Mouse (Mus musculus) ES-Bruce4 (cell line): Measurements from ENCODE around the gene Nprl3. TPM values are rescaled to one million over a fixed set of nuclear protein-coding genes. Genes with fewer than 3 reads are reported as not detected.
"Not testable (repeated sequence)": the region's sequence is repeated elsewhere in the genome, so short reads cannot be mapped to it uniquely, and the experiment has no call there.

Experiments used
- H3K27ac ChIP-seq: 2 replicates; pipeline ENCODE4 v1.5.1; 2012; ENCODE audit warnings: low read length, inconsistent platforms; ENCODE audit not compliant: insufficient read depth
- H3K27me3 ChIP-seq: 2 replicates; pipeline ENCODE4 v1.6.1; 2012; ENCODE audit warnings: mild to moderate bottlenecking, low read length, inconsistent platforms; ENCODE audit not compliant: control insufficient read depth, poor library complexity, insufficient read depth, severe bottlenecking
- H3K36me3 ChIP-seq: 2 replicates; pipeline ENCODE4 v1.6.1; 2012; ENCODE audit warnings: inconsistent platforms, mild to moderate bottlenecking, low read length, moderate library complexity; ENCODE audit not compliant: control insufficient read depth, poor library complexity, insufficient read depth, severe bottlenecking
- H3K4me1 ChIP-seq: one replicate; pipeline ENCODE4 v1.8.1; 2011; ENCODE audit warnings: low read length; ENCODE audit not compliant: control insufficient read depth, insufficient read depth
- H3K4me3 ChIP-seq: 2 replicates; pipeline ENCODE4 v1.5.1; 2011; ENCODE audit warnings: low read depth, mild to moderate bottlenecking, low read length
- H3K9ac ChIP-seq: 2 replicates; pipeline ENCODE4 v1.6.1; 2012; ENCODE audit warnings: low read depth, mild to moderate bottlenecking, inconsistent platforms; ENCODE audit not compliant: poor library complexity, severe bottlenecking
- H3K9me3 ChIP-seq: replicated peaks from 2 replicates; pipeline ENCODE4 v1.6.1; 2012; ENCODE audit warnings: mild to moderate bottlenecking, low read length, inconsistent platforms; ENCODE audit not compliant: control insufficient read depth, poor library complexity, insufficient read depth, severe bottlenecking
- CTCF ChIP-seq: IDR thresholded peaks from one replicate; pipeline ENCODE4 v1.8.1; 2011; ENCODE audit warnings: low read depth, low read length
- EP300 ChIP-seq: IDR thresholded peaks from 2 replicates; pipeline ENCODE4 v1.6.1; 2011; ENCODE audit warnings: low read depth, low read length; ENCODE audit not compliant: insufficient read depth
- POLR2A ChIP-seq: IDR thresholded peaks from one replicate; pipeline ENCODE4 v1.8.1; 2011; ENCODE audit warnings: low read length; ENCODE audit not compliant: insufficient read depth
- polyA plus RNA-seq: library from polyadenylated mRNA; stranded (reverse); fragments of >200 nt; gene quantifications from 2 replicates; pipeline ENCODE4 v1.2.4, GENCODE M21; 2011; ENCODE audit warnings: low read depth; ENCODE audit not compliant: missing spikeins, insufficient read depth, insufficient read length

The Nprl3 gene
- polyA plus RNA-seq, 1 experiment: 31.6 TPM

- Histone ChIP-seq H3K4me1 (no peaks in the 10 kb centered on the region), H3K27ac (no peak overlapping the region), H3K27me3 (no peaks in the 10 kb centered on the region), H3K36me3 (no peaks in the 10 kb centered on the region), H3K9ac (no peak overlapping the region), H3K4me3 (no peak overlapping the region), H3K9me3 (no peaks in the 10 kb centered on the region)
- TF ChIP-seq POLR2A (no peak), CTCF (no peak), EP300 (no peak)
Observed at GRCm38 (mm10) chr11:32302824-32303419, 35.4 kb upstream of the Nprl3 start.

DNA sequence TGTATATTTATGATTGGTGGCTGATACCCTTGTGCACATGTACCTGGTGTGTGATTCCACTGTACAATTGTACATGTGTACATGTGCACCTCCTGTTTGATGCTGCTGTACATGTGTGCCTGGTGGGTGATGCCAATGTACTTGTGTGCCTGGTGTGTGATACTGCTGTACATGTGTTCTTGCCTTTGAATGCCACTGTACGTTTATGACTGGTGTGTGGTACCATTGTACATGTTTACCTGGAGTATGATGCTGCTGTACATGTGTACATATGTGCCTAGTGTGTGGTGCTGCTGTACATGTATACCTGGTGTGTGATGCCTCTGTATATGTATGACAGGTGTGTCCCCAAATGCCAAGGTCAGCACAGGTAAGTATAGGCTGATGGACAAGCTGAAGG lies 34.0 kb upstream of the Nprl3 start:
- TF ChIP-seq EP300 (no peak), CTCF (no peak), POLR2A (no peak)
- H3K4me1 ChIP-seq: no peaks in the 10 kb centered on the region
- H3K9me3 ChIP-seq: no peaks in the 10 kb centered on the region
- H3K27me3 ChIP-seq: no peaks in the 10 kb centered on the region
- H3K36me3 ChIP-seq: no peaks in the 10 kb centered on the region
- no peak overlapping the region for H3K9ac ChIP-seq
- no peak overlapping the region for H3K27ac ChIP-seq
- no peak overlapping the region for H3K4me3 ChIP-seq

GRCm38 (mm10) chr11:32300279-32301267 lies 33.1 kb upstream of the Nprl3 start:
- no peaks in the 10 kb centered on the region for H3K4me1 ChIP-seq
- no peaks in the 10 kb centered on the region for H3K27me3 ChIP-seq
- no peaks in the 10 kb centered on the region for H3K9me3 ChIP-seq
- H3K36me3 ChIP-seq: no peaks in the 10 kb centered on the region
- TF ChIP-seq CTCF: no peak
- TF ChIP-seq POLR2A: no peak
- TF ChIP-seq EP300: no peak
- no peak overlapping the region for H3K9ac ChIP-seq
- peak overlapping the region; percentile 63 for H3K4me3 ChIP-seq
- H3K27ac ChIP-seq: no peak overlapping the region

- H3K4me1 ChIP-seq, H3K9me3 ChIP-seq, H3K27me3 ChIP-seq, H3K27ac ChIP-seq, H3K9ac ChIP-seq, H3K36me3 ChIP-seq: not testable (repeated sequence)
- peak within 1 kb of the TSS; percentile 63 for H3K4me3 ChIP-seq
- peak; percentile 62 for TF ChIP-seq CTCF
Observed at GRCm38 (mm10) chr11:32299865-32300264, 32.4 kb upstream of the Nprl3 start, which contains the start of gene Hbq1a. TSS of gene Hbq1a (plus strand) at chr11:32300069.

DNA sequence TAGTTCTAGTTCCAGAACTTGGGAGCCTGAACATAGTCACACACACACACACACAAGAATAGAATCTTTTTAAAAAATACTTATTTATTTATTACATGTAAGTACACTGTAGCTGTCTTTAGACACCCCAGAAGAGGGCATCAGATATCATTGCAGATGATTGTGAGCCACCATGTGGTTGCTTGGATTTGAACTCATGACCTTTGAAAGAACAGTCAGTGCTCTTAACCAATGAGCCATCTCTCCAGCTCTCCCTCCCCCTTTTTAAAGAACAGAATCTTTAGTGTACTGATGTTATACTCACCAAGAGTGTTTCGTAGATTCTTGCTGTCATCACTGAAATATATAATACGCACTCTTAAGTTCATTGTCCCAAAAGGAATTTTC lies 31.0 kb upstream of the Nprl3 start:
- Histone ChIP-seq H3K27ac (no peak overlapping the region), H3K4me3 (no peak overlapping the region), H3K4me1 (no peaks in the 10 kb centered on the region), H3K27me3 (no peaks in the 10 kb centered on the region), H3K9me3 (no peaks in the 10 kb centered on the region), H3K9ac (no peak overlapping the region), H3K36me3 (no peaks in the 10 kb centered on the region)
- TF ChIP-seq CTCF (no peak), EP300 (no peak), POLR2A (no peak)

DNA sequence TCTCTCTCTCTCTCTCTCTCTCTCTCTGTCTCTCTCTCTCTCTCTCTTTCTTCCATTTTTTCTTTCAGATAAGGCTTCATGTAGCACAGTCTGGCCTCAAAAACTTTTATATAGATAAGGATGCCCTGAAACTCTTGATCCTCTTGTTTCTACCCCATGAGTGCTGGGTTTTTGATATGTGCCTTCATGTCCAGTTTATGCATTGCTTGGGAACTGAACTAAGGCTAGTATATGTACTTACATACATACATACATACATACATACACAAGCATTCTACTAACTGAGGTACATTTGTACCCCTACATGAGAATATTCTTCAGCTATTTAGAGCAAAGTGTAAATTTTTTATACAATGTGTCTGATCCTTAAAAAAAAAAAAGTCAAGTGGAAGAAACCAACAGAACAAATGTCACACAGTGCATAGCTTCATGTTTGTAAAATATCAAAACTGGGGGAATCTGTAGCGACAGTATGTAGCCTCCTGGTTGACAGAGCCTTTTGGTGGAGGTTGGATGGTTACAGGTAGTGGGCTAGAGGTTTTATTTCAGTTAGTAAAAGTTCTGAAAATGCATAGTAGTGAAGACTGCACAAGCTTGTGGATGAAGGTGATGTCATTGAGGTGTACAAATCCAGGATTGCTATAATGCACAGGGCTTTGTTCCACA lies 30.5 kb upstream of the Nprl3 start:
- no peaks in the 10 kb centered on the region for H3K36me3 ChIP-seq
- no peak overlapping the region for H3K27ac ChIP-seq
- TF ChIP-seq EP300: no peak
- H3K4me1 ChIP-seq: no peaks in the 10 kb centered on the region
- no peak overlapping the region for H3K4me3 ChIP-seq
- no peaks in the 10 kb centered on the region for H3K9me3 ChIP-seq
- H3K27me3 ChIP-seq: no peaks in the 10 kb centered on the region
- H3K9ac ChIP-seq: no peak overlapping the region

DNA sequence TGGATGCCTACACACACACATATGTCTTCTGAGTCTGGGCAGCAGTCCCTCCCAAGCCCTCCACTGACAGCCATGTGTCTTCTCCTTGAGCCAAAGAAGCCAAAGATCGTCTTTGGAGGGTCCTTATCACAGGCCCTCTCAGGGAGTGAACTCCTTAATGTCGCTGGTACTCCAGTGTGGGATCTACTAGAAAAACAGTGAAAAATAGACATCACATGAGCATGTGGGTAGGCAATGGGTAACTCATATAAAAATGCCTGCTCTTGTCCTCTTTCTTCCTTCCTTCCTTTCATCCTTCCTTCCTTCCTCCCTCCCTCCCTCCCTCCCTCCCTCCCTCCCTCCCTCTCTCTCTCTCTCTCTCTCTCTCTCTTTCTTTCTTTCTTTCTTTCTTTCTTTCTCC lies 29.9 kb upstream of the Nprl3 start:
- H3K36me3 ChIP-seq, H3K9ac ChIP-seq: not testable (repeated sequence)

DNA sequence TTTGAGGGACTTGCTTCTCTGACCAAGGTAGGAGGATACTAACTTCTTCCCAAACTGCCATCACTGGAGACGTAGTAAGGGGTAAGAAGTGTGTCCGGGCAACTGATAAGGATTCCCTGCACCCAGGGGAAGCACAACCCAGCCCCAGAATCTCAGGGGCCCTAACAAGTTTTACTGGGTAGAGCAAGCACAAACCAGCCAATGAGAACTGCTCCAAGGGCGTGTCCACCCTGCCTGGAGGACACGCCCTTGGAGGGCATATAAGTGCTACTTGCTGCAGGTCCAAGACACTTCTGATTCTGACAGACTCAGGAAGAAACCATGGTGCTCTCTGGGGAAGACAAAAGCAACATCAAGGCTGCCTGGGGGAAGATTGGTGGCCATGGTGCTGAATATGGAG lies 28.7 kb upstream of the Nprl3 start, which contains the start of gene Hba-a2:
TSS of gene Hba-a2 (plus strand) at position 287 of the 400 bp plus-strand sequence.
- not testable (repeated sequence) for H3K4me3 ChIP-seq, H3K9ac ChIP-seq, H3K27ac ChIP-seq, H3K4me1 ChIP-seq, H3K36me3 ChIP-seq, H3K9me3 ChIP-seq, H3K27me3 ChIP-seq

More for the DNA sequence above, 29.9 kb upstream of the Nprl3 start:
- not testable (repeated sequence) for H3K27ac ChIP-seq, H3K4me3 ChIP-seq, H3K9me3 ChIP-seq, H3K4me1 ChIP-seq, H3K27me3 ChIP-seq
